Mouse (Mus musculus): ENCODE results near the gene Tor1aip1. TPM values are rescaled to one million over a fixed set of nuclear protein-coding genes. Genes with fewer than 3 reads are reported as not detected.

Gene Tor1aip1
- polyA plus RNA-seq, 1 experiment from 2014 or later: 44.1 TPM

Other genes with a start within 250 kb of the Tor1aip1 start
- 9.8 and 12.5 TPM in 2 replicates for gene Qsox1, start 223.6 kb downstream of the Tor1aip1 start, polyA plus RNA-seq (2014; fragmentation: Nextera tagmentation; extraction: Ambion mirVana)
- gene Cep350, start 63.2 kb downstream of the Tor1aip1 start, polyA plus RNA-seq (2014; fragmentation: Nextera tagmentation; extraction: Ambion mirVana): 7.7 and 17.5 TPM in 2 replicates
- 112 and 123 TPM in 2 replicates for gene Tor1aip2, start 1.1 kb downstream of the Tor1aip1 start, polyA plus RNA-seq (2014; fragmentation: Nextera tagmentation; extraction: Ambion mirVana)
- 5.4 and 5.7 TPM in 2 replicates for gene Fam163a, start 168.5 kb upstream of the Tor1aip1 start, polyA plus RNA-seq (2014; fragmentation: Nextera tagmentation; extraction: Ambion mirVana)

All from hindbrain, embryonic 11.5 days (tissue).